Mouse (Mus musculus) lung, adult 18-20 months (tissue): ENCODE results near the gene Loxl4.

Experiments
- DNase-seq, 2 experiments: peaks; one replicate each; pipeline ENCODE4 v3.0.0; 2022; ENCODE audit warnings: mixed read lengths in 2 of 2

Loxl4 gene

GRCm38 (mm10) chr19:42562981-42563380, 49.6 kb downstream of the Loxl4 start:
- no peak for DNase-seq

DNA sequence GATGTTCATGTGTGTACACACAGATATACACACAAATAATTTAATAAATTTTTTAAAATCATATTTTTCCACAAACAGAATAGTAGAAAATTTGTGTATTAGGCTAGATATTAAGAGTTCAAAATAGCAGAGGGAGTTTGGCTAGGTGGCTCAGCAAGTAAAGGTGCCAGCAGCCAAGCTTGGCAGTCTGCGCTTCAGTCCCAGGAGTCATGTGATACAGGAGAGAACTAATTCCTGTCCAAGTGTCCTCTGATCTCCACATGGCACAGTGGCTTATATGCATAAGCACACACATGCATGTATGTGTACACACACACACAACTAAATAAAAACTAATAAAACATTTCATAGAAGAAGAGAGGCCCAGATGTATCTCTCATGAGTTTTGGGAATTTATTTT, 50.6 kb downstream of the Loxl4 start:
- DNase-seq: no peak

DNA sequence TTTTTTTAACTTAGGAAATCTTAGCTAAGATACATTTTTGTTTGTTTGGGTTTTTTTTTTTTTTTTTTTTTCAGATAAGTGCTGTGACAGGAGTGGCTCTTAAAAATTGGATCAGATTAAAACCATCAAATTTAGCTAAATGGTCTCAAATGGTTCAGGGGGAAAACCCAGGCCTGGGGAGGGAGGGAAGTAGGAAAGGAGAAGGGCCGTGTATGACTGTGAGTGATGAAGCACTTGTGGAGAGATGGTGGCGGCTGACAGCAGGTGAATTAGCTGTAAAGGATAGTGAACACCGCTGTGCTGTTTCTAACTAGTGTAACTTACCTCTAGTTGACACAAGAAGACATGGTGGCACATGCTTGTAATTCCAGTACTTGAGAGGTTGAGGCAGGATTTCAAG, 53.9 kb downstream of the Loxl4 start:
- no peak for DNase-seq
